Mouse (Mus musculus) embryonic facial prominence, embryonic 11.5 days (tissue): ENCODE results near the gene Ccr4. TPM values are rescaled to one million over a fixed set of nuclear protein-coding genes. Genes with fewer than 3 reads are reported as not detected.

Experiments
- ATAC-seq: fragments of 200-750 bp; cut with Nextera tagmentation; replicated peaks from 2 replicates; pipeline ENCODE4 v1.8.0; 2017; ENCODE audit warnings: low read depth; ENCODE audit not compliant: insufficient number of reproducible peaks, low FRiP score, low TSS enrichment
- DNase-seq: peaks from one replicate; pipeline ENCODE4 v3.0.0-alpha.2; 2015; ENCODE audit warnings: low spot score
- H3K27ac ChIP-seq: fragments of 300-500 bp; sonication (generic); replicated peaks from 2 replicates; pipeline ENCODE4 v1.5.1; 2014; ENCODE audit warnings: mild to moderate bottlenecking, low read depth, low read length, control low read depth
- H3K27me3 ChIP-seq: fragments of 300-500 bp; sonication (generic); 2 replicates; pipeline ENCODE4 v1.6.1; 2014; ENCODE audit warnings: mild to moderate bottlenecking, low read length, moderate library complexity, mixed read lengths; ENCODE audit not compliant: control insufficient read depth, insufficient read depth
- H3K36me3 ChIP-seq: fragments of 300-500 bp; sonication (generic); replicated peaks from 2 replicates; pipeline ENCODE4 v1.6.1; 2014; ENCODE audit warnings: low read depth, mild to moderate bottlenecking, low read length, moderate library complexity, mixed read lengths; ENCODE audit not compliant: control insufficient read depth, insufficient read depth
- H3K4me1 ChIP-seq: fragments of 300-500 bp; sonication (generic); 2 replicates; pipeline ENCODE4 v1.6.1; 2014; ENCODE audit warnings: low read length, mixed read lengths; ENCODE audit not compliant: control insufficient read depth, insufficient read depth
- H3K4me2 ChIP-seq: fragments of 300-500 bp; sonication (generic); 2 replicates; pipeline ENCODE4 v1.6.1; 2014; ENCODE audit warnings: low read depth, mild to moderate bottlenecking, control low read depth, low read length, moderate library complexity
- H3K4me3 ChIP-seq: fragments of 300-500 bp; sonication (generic); 2 replicates; pipeline ENCODE4 v1.5.1; 2014; ENCODE audit warnings: low read depth, low read length, control low read depth
- H3K9ac ChIP-seq: fragments of 300-500 bp; sonication (generic); replicated peaks from 2 replicates; pipeline ENCODE4 v1.6.1; 2014; ENCODE audit warnings: mild to moderate bottlenecking, control low read depth, low read length
- H3K9me3 ChIP-seq: fragments of 300-500 bp; sonication (generic); replicated peaks from 2 replicates; pipeline ENCODE4 v1.6.1; 2016; ENCODE audit warnings: mild to moderate bottlenecking, low read length, inconsistent platforms, mixed read lengths; ENCODE audit not compliant: control insufficient read depth
- WGBS: fragments of 180-500 bp; shearing (Covaris S2); extraction: QIAGEN DNeasy Blood & Tissue Kit; methylation state at CpG from one replicate; pipeline ENCODE4 v1.1.7; 2014; 5-methylcytosine and 5-hydroxymethylcytosine counted together
- polyA plus RNA-seq: library from polyadenylated mRNA; unstranded; fragments of >200 nt; fragmentation: Nextera tagmentation; extraction: Ambion mirVana; gene quantifications from 2 replicates; pipeline ENCODE4 v1.2.1, GENCODE M21; 2014

Ccr4 gene
- polyA plus RNA-seq, 1 experiment from 2014 or later, result not detected

DNA sequence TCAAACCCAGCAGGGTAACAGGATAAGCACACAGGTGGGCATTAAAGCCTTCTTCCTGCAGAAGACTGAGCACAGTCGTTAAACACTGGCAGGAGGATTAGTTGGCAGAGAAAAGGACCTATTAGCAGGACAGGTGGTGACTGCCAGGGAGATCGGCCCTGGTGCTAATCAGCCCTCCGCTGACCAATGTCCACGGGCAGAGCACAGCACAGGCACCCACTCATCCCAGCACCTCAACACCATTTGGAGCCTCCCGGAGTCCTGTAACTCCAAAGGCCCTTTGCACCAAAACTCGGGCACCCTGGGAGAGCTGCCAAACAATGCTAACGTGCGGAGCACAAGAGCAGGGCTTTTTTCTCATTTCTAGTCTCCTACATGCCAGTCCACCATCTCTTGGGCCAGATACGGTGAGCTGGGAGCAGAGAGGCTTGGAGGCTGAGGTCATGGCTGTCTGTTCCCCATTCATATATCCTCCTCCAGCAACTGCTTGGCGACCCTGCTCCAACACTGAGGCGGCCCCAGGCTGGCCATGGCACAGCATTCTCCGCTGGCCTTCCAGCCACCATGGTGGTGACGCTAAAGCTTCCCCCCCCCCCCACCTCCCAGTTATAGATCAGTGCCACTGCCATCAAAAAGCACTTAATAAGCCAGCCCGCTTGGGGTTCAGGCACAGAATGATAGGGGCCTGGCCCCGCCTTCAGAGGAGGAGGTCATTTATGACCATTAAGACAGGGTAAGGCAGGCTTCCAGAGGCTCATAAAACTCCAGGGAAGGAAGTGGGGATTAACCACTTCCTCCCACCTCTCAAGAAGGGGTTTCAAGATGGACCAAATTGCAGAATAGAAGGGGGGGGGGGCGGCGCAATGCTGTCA is 39.4 kb upstream of the Ccr4 start:
- WGBS, result 67% methylated on average over 17 of the region's 17 CpGs
- no peak overlapping the region for H3K4me3 ChIP-seq
- H3K4me1 ChIP-seq, result peaks cover 5% of the 10 kb centered on the region; the same call in 1 of the 2 replicates
- no peak for DNase-seq
- no peak overlapping the region for H3K9ac ChIP-seq
- H3K36me3 ChIP-seq, result no peaks in the 10 kb centered on the region
- ATAC-seq, result no peak
- no peak overlapping the region for H3K27ac ChIP-seq
- no peak overlapping the region for H3K4me2 ChIP-seq
- no peaks in the 10 kb centered on the region for H3K9me3 ChIP-seq
- H3K27me3 ChIP-seq, result no peaks in the 10 kb centered on the region

DNA sequence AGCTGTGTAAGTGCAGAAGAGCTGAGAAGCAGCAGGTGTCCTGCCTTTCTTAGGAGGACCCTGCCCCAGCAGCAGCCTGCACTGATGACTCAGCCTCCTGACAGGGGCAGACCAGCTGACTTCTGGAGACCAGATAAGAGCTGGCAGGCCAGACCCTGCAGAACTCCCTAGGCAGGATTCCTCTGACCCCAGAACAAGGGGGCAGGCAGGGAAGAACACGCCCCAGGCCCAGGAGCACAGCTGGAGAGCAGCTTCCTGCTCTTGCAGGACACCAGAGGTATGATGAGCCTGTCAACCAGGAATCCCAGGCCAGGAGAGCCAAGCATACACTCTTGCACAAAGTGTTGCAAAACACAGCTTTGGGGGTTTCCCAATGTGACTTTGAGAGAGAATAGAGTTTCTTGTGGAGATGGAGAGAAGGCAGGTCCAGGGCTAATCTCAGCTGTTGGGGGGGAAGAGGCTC is 36.6 kb upstream of the Ccr4 start:
- no peak for ATAC-seq
- Histone ChIP-seq H3K4me2 (no peak overlapping the region), H3K4me1 (peaks cover 3% of the 10 kb centered on the region; the same call in 1 of the 2 replicates), H3K27ac (no peak overlapping the region), H3K9ac (no peak overlapping the region), H3K36me3 (no peaks in the 10 kb centered on the region), H3K4me3 (no peak overlapping the region), H3K27me3 (no peaks in the 10 kb centered on the region), H3K9me3 (no peaks in the 10 kb centered on the region)
- 19% methylated on average over 1 of the region's 1 CpGs for WGBS
- DNase-seq, result no peak

DNA sequence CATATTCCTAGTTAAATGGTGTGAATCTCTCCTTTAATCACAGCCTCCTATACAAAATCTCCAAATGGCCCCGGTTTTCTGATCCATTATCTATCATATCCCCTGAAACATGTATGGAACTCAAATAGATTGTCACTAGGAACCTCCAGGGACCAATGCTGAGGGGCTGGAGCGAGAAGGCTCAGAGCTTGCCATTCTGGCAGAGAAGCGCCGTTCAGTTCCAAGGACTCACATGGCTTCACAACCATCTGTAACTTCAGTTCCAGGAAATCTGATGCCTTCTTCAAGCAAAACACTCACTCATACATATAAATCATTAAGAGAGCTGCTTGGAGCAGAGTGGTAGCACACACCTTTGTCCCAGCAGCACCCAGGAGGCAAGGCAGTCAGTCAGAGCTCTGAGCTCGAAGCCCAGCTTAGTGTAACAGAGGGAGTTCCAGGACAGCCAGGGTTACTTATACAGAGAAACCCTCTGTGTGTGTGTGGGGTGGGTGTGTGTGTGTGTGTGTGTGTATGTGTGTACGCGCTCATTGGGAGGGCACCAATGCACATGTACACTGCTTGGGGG is 34.4 kb upstream of the Ccr4 start:
- Histone ChIP-seq H3K4me1 (peaks cover 3% of the 10 kb centered on the region; the same call in 1 of the 2 replicates), H3K4me3 (no peak overlapping the region), H3K36me3 (no peaks in the 10 kb centered on the region), H3K9ac (no peak overlapping the region), H3K27me3 (no peaks in the 10 kb centered on the region), H3K9me3 (no peaks in the 10 kb centered on the region), H3K4me2 (no peak overlapping the region), H3K27ac (no peak overlapping the region)
- 61% methylated on average over 7 of the region's 7 CpGs for WGBS
- DNase-seq (no peak), ATAC-seq (no peak)

DNA sequence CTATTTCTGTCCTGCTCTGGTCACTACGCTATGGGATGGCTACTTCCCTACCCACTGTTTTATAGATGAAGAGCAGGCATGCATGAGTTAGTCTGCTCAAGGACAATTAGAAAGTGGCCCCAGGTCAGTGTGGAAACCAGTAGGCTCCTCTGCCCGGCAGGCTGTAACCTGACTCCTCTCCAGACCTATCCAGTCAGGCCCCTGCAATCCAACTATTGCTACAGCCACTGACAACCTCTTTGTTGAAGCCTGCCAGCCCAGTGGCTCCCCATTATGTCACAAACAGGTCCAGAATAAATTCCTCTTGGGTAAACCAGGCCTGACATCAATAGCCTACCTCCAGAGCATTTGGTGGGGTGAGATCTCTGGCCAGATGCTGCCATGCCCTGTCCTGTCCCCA is 31.9 kb upstream of the Ccr4 start:
- Histone ChIP-seq H3K4me1 (peaks cover 3% of the 10 kb centered on the region; the same call in 1 of the 2 replicates), H3K27ac (no peak overlapping the region), H3K4me3 (no peak overlapping the region), H3K4me2 (no peak overlapping the region), H3K27me3 (no peaks in the 10 kb centered on the region), H3K36me3 (no peaks in the 10 kb centered on the region), H3K9me3 (no peaks in the 10 kb centered on the region), H3K9ac (no peak overlapping the region)
- peak; percentile 64 for DNase-seq
- WGBS, result 14% methylated on average over 2 of the region's 2 CpGs
- ATAC-seq, result peak; percentile 79

DNA sequence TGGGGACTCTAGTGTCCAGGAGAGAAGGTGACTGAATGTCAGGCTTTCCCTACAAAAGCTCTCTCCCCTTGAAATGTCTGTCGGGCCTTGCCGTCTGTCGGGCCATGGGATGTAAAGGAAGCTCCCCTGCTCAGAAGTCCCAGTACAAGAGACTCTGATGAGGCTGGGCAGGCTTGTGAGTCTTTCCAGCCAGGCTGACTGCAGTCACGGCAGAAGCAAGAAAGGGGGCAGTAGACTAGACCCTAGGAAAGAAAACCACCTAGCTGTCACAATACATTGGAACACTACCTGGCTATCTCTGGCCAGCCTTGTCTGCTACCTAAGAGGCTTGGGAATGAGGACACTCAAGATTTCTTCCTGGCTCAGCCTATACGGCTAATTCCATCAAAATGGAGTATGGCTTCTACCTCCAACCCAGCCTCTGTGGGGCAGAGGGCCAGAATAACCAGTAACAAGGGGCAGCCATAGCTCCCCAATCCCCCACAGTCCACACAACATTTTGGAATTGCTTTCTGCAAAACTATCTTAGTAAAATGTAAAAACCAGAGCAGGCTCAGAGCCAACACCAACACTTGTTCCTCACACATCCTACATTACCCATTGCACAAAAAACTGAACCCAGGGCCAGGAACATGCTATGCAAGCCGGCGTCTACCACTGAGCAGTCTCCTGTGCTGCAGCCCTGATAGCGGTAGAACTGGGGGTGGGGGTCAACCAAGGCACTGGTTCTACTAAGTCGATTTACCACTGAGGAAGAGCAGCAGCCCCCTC is 30.2 kb upstream of the Ccr4 start:
- Histone ChIP-seq H3K36me3 (no peaks in the 10 kb centered on the region), H3K9me3 (no peaks in the 10 kb centered on the region), H3K4me1 (peaks cover 3% of the 10 kb centered on the region; the same call in 1 of the 2 replicates), H3K4me2 (no peak overlapping the region), H3K4me3 (no peak overlapping the region), H3K27me3 (no peaks in the 10 kb centered on the region), H3K27ac (no peak overlapping the region), H3K9ac (no peak overlapping the region)
- ATAC-seq (no peak), DNase-seq (no peak)
- 76% methylated on average over 9 of the region's 9 CpGs for WGBS

DNA sequence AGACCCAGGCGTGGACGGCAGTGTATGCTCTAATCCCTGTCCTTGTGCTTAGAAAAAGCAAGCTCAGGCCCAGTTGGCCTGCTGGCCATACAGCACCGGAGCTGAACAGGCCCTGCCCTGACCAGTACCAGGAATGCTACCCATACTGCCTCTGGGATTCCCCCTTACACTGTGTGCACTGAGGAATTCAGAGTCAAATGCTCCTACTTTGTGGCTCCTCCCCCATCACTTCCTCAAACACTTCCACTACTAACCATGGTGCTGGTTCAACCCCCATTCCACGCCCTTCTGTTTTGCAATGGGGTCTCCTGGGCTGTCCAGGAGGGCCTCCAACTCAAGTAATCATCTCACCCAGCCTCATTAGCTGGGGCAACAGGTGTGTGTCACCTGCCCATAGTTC is 29.1 kb upstream of the Ccr4 start:
- peaks cover 3% of the 10 kb centered on the region; the same call in 1 of the 2 replicates for H3K4me1 ChIP-seq
- 76% methylated on average over 4 of the region's 4 CpGs for WGBS
- H3K27ac ChIP-seq, result no peak overlapping the region

DNA sequence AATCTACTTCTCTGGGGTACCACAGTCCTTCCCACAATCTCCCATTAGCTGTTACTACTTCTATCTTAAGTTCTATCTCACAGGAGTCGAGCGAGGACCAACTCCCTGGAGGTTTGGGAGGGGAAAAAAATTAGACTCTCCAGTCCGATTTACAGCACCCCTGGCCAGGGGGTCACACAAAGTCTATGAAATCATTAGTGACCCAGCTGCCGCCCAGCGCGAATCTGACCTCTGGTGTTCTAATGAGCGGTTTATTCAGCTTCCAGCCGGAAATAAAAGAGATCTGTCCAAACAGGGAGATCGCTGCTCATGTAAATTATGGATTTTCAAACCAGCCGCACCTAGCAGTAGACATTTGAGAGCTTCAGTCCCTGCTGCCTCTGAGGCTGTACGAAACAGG is 26.6 kb upstream of the Ccr4 start:
- no peaks in the 10 kb centered on the region for H3K27me3 ChIP-seq
- 15% methylated on average over 11 of the region's 11 CpGs for WGBS
- H3K9ac ChIP-seq, result no peak overlapping the region
- no peak overlapping the region for H3K4me2 ChIP-seq
- H3K4me1 ChIP-seq, result peaks cover 3% of the 10 kb centered on the region; the same call in 1 of the 2 replicates
- H3K9me3 ChIP-seq, result no peaks in the 10 kb centered on the region
- H3K4me3 ChIP-seq, result no peak overlapping the region
- DNase-seq (peak; percentile 33), ATAC-seq (no peak)
- H3K27ac ChIP-seq, result no peak overlapping the region
- H3K36me3 ChIP-seq, result no peaks in the 10 kb centered on the region

More for the DNA sequence above, 29.1 kb upstream of the Ccr4 start:
- DNase-seq, result no peak
- no peaks in the 10 kb centered on the region for H3K9me3 ChIP-seq
- no peak overlapping the region for H3K4me3 ChIP-seq
- no peak overlapping the region for H3K4me2 ChIP-seq
- no peak overlapping the region for H3K9ac ChIP-seq
- ATAC-seq, result 0 out of 2 replicates have a peak, but pooled peaks have one; percentile 16
- no peaks in the 10 kb centered on the region for H3K27me3 ChIP-seq
- no peaks in the 10 kb centered on the region for H3K36me3 ChIP-seq
